14 mouse cellular contexts compared by ENCODE assay signal in the genomic region with DNA sequence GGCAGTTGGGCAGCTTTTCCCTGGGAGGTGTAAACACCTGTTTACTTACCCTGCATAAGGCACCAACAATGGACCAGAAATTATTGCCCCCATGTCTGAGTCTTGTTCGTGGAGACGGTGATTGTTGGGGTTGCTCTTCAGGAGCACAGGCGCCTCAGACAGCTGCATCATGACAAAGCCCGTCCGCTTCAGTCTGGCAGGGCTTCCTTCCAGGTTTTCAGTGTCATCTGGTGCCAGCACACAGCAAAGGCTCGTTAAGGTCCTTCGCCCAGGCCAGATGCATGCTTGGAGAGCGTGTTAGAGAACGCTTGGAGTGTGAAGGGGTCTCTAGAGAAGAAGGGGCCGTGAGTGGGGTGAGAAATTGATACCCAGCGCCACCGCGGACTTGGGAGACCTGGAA. TPM values are rescaled to one million over a fixed set of nuclear protein-coding genes. Genes with fewer than 3 reads are reported as not detected.
DNase-seq lines count a peak whose midpoint lies in the region; ATAC-seq and TF ChIP-seq lines count a peak whose summit lies in the region.
"Had no signal": no experiment of that assay in that cellular context is flagged by ENCODE, and none has a peak within 500 bp of the region (broad histone marks: within the 10 kb centered on the region; RNA-seq: fewer than 3 reads in every experiment).

No protein-coding gene starts in this region.

- no peak for DNase-seq in kidney, postnatal 10 days
- peak; percentile 25 for DNase-seq in midbrain, embryonic 14.5 days
- no peak for DNase-seq in midbrain, embryonic 10.5 days (ENCODE audit: low spot score)
- DNase-seq in limb, embryonic 14.5 days (ENCODE audit: low spot score), result no peak
- DNase-seq in heart, postnatal 36 days, result no peak
- DNase-seq: adrenal gland, adult 8-10 months had no signal

- H3K9me3 ChIP-seq in forebrain, embryonic 13.5 days (replicated peaks), result no peaks in the 10 kb centered on the region
- H3K9me3 ChIP-seq in forebrain, embryonic 12.5 days, result no peaks in the 10 kb centered on the region
- H3K9me3 ChIP-seq in kidney, embryonic 15.5 days (replicated peaks), result no peaks in the 10 kb centered on the region
- no peaks in the 10 kb centered on the region for H3K9me3 ChIP-seq in midbrain, embryonic 14.5 days (ENCODE audit: control insufficient read depth, low read length)
- no peaks in the 10 kb centered on the region for H3K9me3 ChIP-seq in midbrain, embryonic 10.5 days (replicated peaks)
- H3K9me3 ChIP-seq in limb, embryonic 14.5 days (ENCODE audit: control insufficient read depth, low read length), result no peaks in the 10 kb centered on the region
- H3K9me3 ChIP-seq: heart, embryonic 12.5 days; limb, embryonic 13.5 days; liver, embryonic 15.5 days had no signal

- no peak overlapping the region for H3K4me2 ChIP-seq in forebrain, embryonic 13.5 days
- H3K4me2 ChIP-seq in forebrain, embryonic 12.5 days, result no peak overlapping the region
- H3K4me2 ChIP-seq in kidney, embryonic 15.5 days, result peak overlapping the region; percentile 22; the same call in 1 of the 2 replicates
- H3K4me2 ChIP-seq in midbrain, embryonic 14.5 days (ENCODE audit: low read length), result no peak overlapping the region
- 0 out of 2 replicates have a peak overlapping the region, but pooled peaks have one; percentile 10 for H3K4me2 ChIP-seq in limb, embryonic 14.5 days (replicated peaks; ENCODE audit: low read depth, low read length, severe bottlenecking)
- H3K4me2 ChIP-seq: heart, embryonic 12.5 days; limb, embryonic 13.5 days; liver, embryonic 15.5 days had no signal

- H3K9ac ChIP-seq in forebrain, embryonic 13.5 days, result no peak overlapping the region
- no peak overlapping the region for H3K9ac ChIP-seq in forebrain, embryonic 12.5 days
- no peak overlapping the region for H3K9ac ChIP-seq in kidney, embryonic 15.5 days
- H3K9ac ChIP-seq in midbrain, embryonic 14.5 days (replicated peaks; ENCODE audit: low read length), result no peak overlapping the region
- no peak overlapping the region for H3K9ac ChIP-seq in limb, embryonic 14.5 days (ENCODE audit: low read depth, low read length, severe bottlenecking)
- H3K9ac ChIP-seq: heart, embryonic 12.5 days; limb, embryonic 13.5 days; liver, embryonic 15.5 days had no signal

- H3K4me1 ChIP-seq in forebrain, embryonic 13.5 days, result peaks cover 14% of the 10 kb centered on the region
- 0 out of 2 replicates have a peak, but pooled peaks cover 4% of the 10 kb centered on the region for H3K4me1 ChIP-seq in forebrain, embryonic 12.5 days
- H3K4me1 ChIP-seq in kidney, embryonic 15.5 days, result peaks cover 6% of the 10 kb centered on the region
- H3K4me1 ChIP-seq in midbrain, embryonic 14.5 days (ENCODE audit: control insufficient read depth, insufficient read depth, low read length), result no peaks in the 10 kb centered on the region
- 0 out of 2 replicates have a peak, but pooled peaks cover 6% of the 10 kb centered on the region for H3K4me1 ChIP-seq in midbrain, embryonic 10.5 days
- peaks cover 21% of the 10 kb centered on the region for H3K4me1 ChIP-seq in limb, embryonic 14.5 days (ENCODE audit: control insufficient read depth, insufficient read depth, low read length)

- no peak overlapping the region for H3K4me3 ChIP-seq in forebrain, embryonic 13.5 days
- no peak overlapping the region for H3K4me3 ChIP-seq in forebrain, embryonic 12.5 days (replicated peaks)
- no peak overlapping the region for H3K4me3 ChIP-seq in kidney, embryonic 15.5 days (replicated peaks)
- no peak overlapping the region for H3K4me3 ChIP-seq in midbrain, embryonic 14.5 days (replicated peaks; ENCODE audit: low read depth, low read length)
- H3K4me3 ChIP-seq in midbrain, embryonic 10.5 days, result no peak overlapping the region
- H3K4me3 ChIP-seq in limb, embryonic 14.5 days (replicated peaks; ENCODE audit: low read length), result no peak overlapping the region
- H3K4me3 ChIP-seq: gastrocnemius, adult 2 months; heart, embryonic 12.5 days; limb, embryonic 13.5 days; liver, embryonic 15.5 days had no signal

- H3K27ac ChIP-seq in forebrain, embryonic 13.5 days, result no peak overlapping the region
- no peak overlapping the region for H3K27ac ChIP-seq in forebrain, embryonic 12.5 days
- no peak overlapping the region for H3K27ac ChIP-seq in kidney, embryonic 15.5 days
- no peak overlapping the region for H3K27ac ChIP-seq in midbrain, embryonic 14.5 days (replicated peaks; ENCODE audit: low read depth, low read length)
- no peak overlapping the region for H3K27ac ChIP-seq in midbrain, embryonic 10.5 days (replicated peaks)
- no peak overlapping the region for H3K27ac ChIP-seq in limb, embryonic 14.5 days (replicated peaks; ENCODE audit: low read depth, low read length)
- H3K27ac ChIP-seq: gastrocnemius, adult 2 months; limb, embryonic 13.5 days; liver, embryonic 15.5 days had no signal

- H3K36me3 ChIP-seq in forebrain, embryonic 13.5 days (ENCODE audit: poor library complexity, severe bottlenecking), result no peaks in the 10 kb centered on the region
- H3K36me3 ChIP-seq in forebrain, embryonic 12.5 days (replicated peaks), result no peaks in the 10 kb centered on the region
- no peaks in the 10 kb centered on the region for H3K36me3 ChIP-seq in kidney, embryonic 15.5 days
- no peaks in the 10 kb centered on the region for H3K36me3 ChIP-seq in midbrain, embryonic 14.5 days (ENCODE audit: control insufficient read depth, insufficient read depth, low read length)
- H3K36me3 ChIP-seq in midbrain, embryonic 10.5 days, result no peaks in the 10 kb centered on the region
- H3K36me3 ChIP-seq in limb, embryonic 14.5 days (ENCODE audit: control insufficient read depth, insufficient read depth, low read length), result no peaks in the 10 kb centered on the region
- H3K36me3 ChIP-seq: heart, embryonic 12.5 days; limb, embryonic 13.5 days; liver, embryonic 15.5 days had no signal

- ATAC-seq in forebrain, embryonic 13.5 days, result peak; percentile 42; the same call in 1 of the 2 replicates
- ATAC-seq in forebrain, embryonic 12.5 days (ENCODE audit: low FRiP score), result no peak
- ATAC-seq in kidney, embryonic 15.5 days (replicated peaks; ENCODE audit: low FRiP score), result no peak
- ATAC-seq in midbrain, embryonic 14.5 days (ENCODE audit: low FRiP score, low TSS enrichment), result no peak
- ATAC-seq in limb, embryonic 14.5 days (ENCODE audit: low FRiP score, low read depth), result no peak
- ATAC-seq: inflammation-experienced regulatory T-cells, adult 6 months had no signal

- WGBS in forebrain, embryonic 13.5 days, result 54% methylated on average over 13 of the region's 13 CpGs
- 55% methylated on average over 13 of the region's 13 CpGs for WGBS in forebrain, embryonic 12.5 days
- 52% methylated on average over 13 of the region's 13 CpGs for WGBS in kidney, embryonic 15.5 days
- WGBS in midbrain, embryonic 14.5 days, result 55% methylated on average over 13 of the region's 13 CpGs
- 68% methylated on average over 13 of the region's 13 CpGs for WGBS in midbrain, embryonic 10.5 days
- 39% methylated on average over 13 of the region's 13 CpGs for WGBS in limb, embryonic 14.5 days

- TF ChIP-seq POLR2A in limb, embryonic 14.5 days (IDR thresholded peaks at IDR 0.05; ENCODE audit: borderline replicate concordance, extremely low read depth, insufficient read depth, insufficient read length), result no peak

- H3K27me3 ChIP-seq in forebrain, embryonic 13.5 days, result no peaks in the 10 kb centered on the region
- H3K27me3 ChIP-seq in forebrain, embryonic 12.5 days, result peaks cover 16% of the 10 kb centered on the region
- H3K27me3 ChIP-seq in kidney, embryonic 15.5 days, result 0 out of 2 replicates have a peak, but pooled peaks cover 8% of the 10 kb centered on the region
- no peaks in the 10 kb centered on the region for H3K27me3 ChIP-seq in midbrain, embryonic 14.5 days (ENCODE audit: control insufficient read depth, insufficient read depth, low read length)
- peaks cover 14% of the 10 kb centered on the region for H3K27me3 ChIP-seq in midbrain, embryonic 10.5 days (ENCODE audit: low read depth, poor library complexity, severe bottlenecking)
- no peaks in the 10 kb centered on the region for H3K27me3 ChIP-seq in limb, embryonic 14.5 days (ENCODE audit: control insufficient read depth, insufficient read depth, low read length)

- intact Hi-C loops in heart, postnatal 36 days (cut with DNase I), result loop anchor here (1.0 to 10.0 kb wide), 5 partner anchors 42 to 420 kb away; partner anchors contain the start of gene Gfap

RNA-seq across cellular contexts. Expression of gene Arhgap27, which starts 38.8 kb away (rescaled TPM):
- polyA plus RNA-seq in forebrain, embryonic 13.5 days (2015; fragmentation: Nextera tagmentation; extraction: Ambion mirVana), result 2.2 and 2.3 TPM in 2 replicates
- polyA plus RNA-seq in forebrain, embryonic 12.5 days (2016; fragmentation: Nextera tagmentation; extraction: Ambion mirVana), result 3.2 and 3.7 TPM in 2 replicates
- polyA plus RNA-seq in kidney, embryonic 15.5 days (2015; fragmentation: Nextera tagmentation; extraction: Ambion mirVana), result 15.8 and 17.2 TPM in 2 replicates
- 2.1 and 4.0 TPM in 2 replicates for polyA plus RNA-seq in midbrain, embryonic 14.5 days (2014; fragmentation: Nextera tagmentation; extraction: Ambion mirVana)
- polyA plus RNA-seq in midbrain, embryonic 10.5 days (2016; fragmentation: Nextera tagmentation; extraction: Ambion mirVana), result 3.8 and 4.1 TPM in 2 replicates
- polyA plus RNA-seq in limb, embryonic 14.5 days (2012; rRNA removed), result 14.1 and 16.7 TPM in 2 replicates
- 8.4 and 9.4 TPM in 2 replicates for polyA plus RNA-seq in limb, embryonic 14.5 days (2014; fragmentation: Nextera tagmentation; extraction: Ambion mirVana)
- total RNA-seq in heart, postnatal 36 days (2021), result 10 to 100 TPM; 16.3 to 17.6 TPM

RNA-seq across cellular contexts. Expression of gene Map3k14, which starts 57.5 kb away (rescaled TPM):
- 2.8 and 4.5 TPM in 2 replicates for polyA plus RNA-seq in forebrain, embryonic 13.5 days (2015; fragmentation: Nextera tagmentation; extraction: Ambion mirVana)
- polyA plus RNA-seq in forebrain, embryonic 12.5 days (2016; fragmentation: Nextera tagmentation; extraction: Ambion mirVana), result 4.6 and 4.7 TPM in 2 replicates
- polyA plus RNA-seq in kidney, embryonic 15.5 days (2015; fragmentation: Nextera tagmentation; extraction: Ambion mirVana), result 4.3 and 4.9 TPM in 2 replicates
- 3.0 and 3.4 TPM in 2 replicates for polyA plus RNA-seq in midbrain, embryonic 14.5 days (2014; fragmentation: Nextera tagmentation; extraction: Ambion mirVana)
- 4.4 and 5.4 TPM in 2 replicates for polyA plus RNA-seq in midbrain, embryonic 10.5 days (2016; fragmentation: Nextera tagmentation; extraction: Ambion mirVana)
- 10.0 and 11.6 TPM in 2 replicates for polyA plus RNA-seq in limb, embryonic 14.5 days (2012; rRNA removed)
- polyA plus RNA-seq in limb, embryonic 14.5 days (2014; fragmentation: Nextera tagmentation; extraction: Ambion mirVana), result 4.0 and 4.6 TPM in 2 replicates
- 1 to 10 TPM; 3.3 to 3.8 TPM for total RNA-seq in heart, postnatal 36 days (2021)

Comparison
In these comparisons a context has a peak if more than half of its experiments do, and no peak if none do; other contexts are left out.
1. H3K4me2 ChIP-seq: peak in kidney, embryonic 15.5 days (single experiment) and limb, embryonic 14.5 days (single experiment); none in forebrain, embryonic 13.5 days (single experiment), forebrain, embryonic 12.5 days (single experiment) and midbrain, embryonic 14.5 days (single experiment).